ENCODE assay signal across 30 mouse cellular contexts in the genomic region with DNA sequence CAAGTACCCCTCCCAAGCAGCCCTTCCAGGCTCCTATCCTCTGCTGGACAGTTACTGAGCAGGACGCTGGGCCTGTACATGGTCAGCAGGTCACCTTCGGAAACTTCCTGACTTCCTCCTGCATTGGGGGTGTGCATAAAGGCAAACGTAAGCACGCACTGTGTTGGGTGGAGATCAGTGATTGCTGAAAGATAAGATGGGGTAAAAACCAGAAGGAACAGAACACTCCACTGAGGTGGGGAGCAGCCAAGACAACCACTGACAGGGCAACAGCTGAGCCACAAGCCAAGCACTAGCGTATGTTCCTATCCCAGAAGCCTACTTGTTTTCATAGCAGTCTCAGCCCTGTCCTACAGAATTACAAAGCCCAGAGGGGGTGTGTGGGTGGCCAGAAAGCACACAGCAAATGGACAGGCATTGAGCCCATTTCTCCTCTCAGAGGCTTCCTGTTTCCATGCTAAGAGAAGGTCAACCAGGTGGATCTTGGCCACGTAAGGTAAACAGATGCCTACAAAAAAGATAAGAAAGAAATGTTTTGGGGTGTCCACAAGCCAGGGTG. TPM values are rescaled to one million over a fixed set of nuclear protein-coding genes. Genes with fewer than 3 reads are reported as not detected.
DNase-seq lines count a peak whose midpoint lies in the region; ATAC-seq and TF ChIP-seq lines count a peak whose summit lies in the region.
"Had no signal": no experiment of that assay in that cellular context is flagged by ENCODE, and none has a peak within 500 bp of the region (broad histone marks: within the 10 kb centered on the region; RNA-seq: fewer than 3 reads in every experiment).

No protein-coding gene starts in this region.

- H3K9me3 ChIP-seq in MEL (replicated peaks; ENCODE audit: insufficient read depth, low read length): no peaks in the 10 kb centered on the region
- no peaks in the 10 kb centered on the region for H3K9me3 ChIP-seq in liver, postnatal 0 days (ENCODE audit: low read length)
- H3K9me3 ChIP-seq: heart, embryonic 12.5 days; hindbrain, embryonic 12.5 days; limb, embryonic 13.5 days; midbrain, embryonic 15.5 days; neural tube, embryonic 12.5 days had no signal

- no peak for TF ChIP-seq EP300 in MEL (IDR thresholded peaks at IDR 0.05; ENCODE audit: low read depth in 1 of 2, low read length in 2 of 2)
- no peak for TF ChIP-seq EP300 in liver, postnatal 0 days (IDR thresholded peaks at IDR 0.05; ENCODE audit: low read depth)

- H3K4me2 ChIP-seq in liver, postnatal 0 days (ENCODE audit: low read depth, low read length): peak overlapping the region; percentile 20; the same call in 1 of the 2 replicates
- H3K4me2 ChIP-seq: heart, embryonic 12.5 days; hindbrain, embryonic 12.5 days; limb, embryonic 13.5 days; midbrain, embryonic 15.5 days; neural tube, embryonic 12.5 days had no signal

- no peak for TF ChIP-seq POLR2A in MEL (IDR thresholded peaks at IDR 0.05; ENCODE audit: control insufficient read depth in 1 of 2, insufficient read depth in 1 of 2, low read depth in 1 of 2, low read length in 2 of 2, poor library complexity in 1 of 2)

- peak overlapping the region; percentile 46; the same call in 1 of the 2 replicates for H3K27ac ChIP-seq in layer of hippocampus, adult 2 months
- H3K27ac ChIP-seq in MEL (ENCODE audit: control insufficient read depth, low read depth, low read length): no peak overlapping the region
- peak overlapping the region; percentile 41; the same call in 1 of the 2 replicates for H3K27ac ChIP-seq in liver, postnatal 0 days (ENCODE audit: low read depth)
- H3K27ac ChIP-seq: hindbrain, embryonic 12.5 days; limb, embryonic 13.5 days; midbrain, embryonic 15.5 days; neural tube, embryonic 12.5 days had no signal

- 0 out of 2 replicates have a peak overlapping the region, but pooled peaks have one; percentile 9 for H3K9ac ChIP-seq in MEL (ENCODE audit: control insufficient read depth, low read depth, low read length, poor library complexity, severe bottlenecking)
- no peak overlapping the region for H3K9ac ChIP-seq in liver, postnatal 0 days (replicated peaks)
- H3K9ac ChIP-seq: forebrain, postnatal 0 days; heart, embryonic 12.5 days; hindbrain, embryonic 12.5 days; limb, embryonic 13.5 days; midbrain, embryonic 15.5 days; neural tube, embryonic 12.5 days had no signal

- no peak for TF ChIP-seq RAD21 in MEL (IDR thresholded peaks at IDR 0.05; ENCODE audit: low read depth, low read length)

- peaks cover 0 to 6% of the 10 kb centered on the region in 2 experiments; a peak in 2 of 4 replicates for H3K36me3 ChIP-seq in MEL (ENCODE audit: control insufficient read depth in 1 of 2, insufficient read depth in 2 of 2, low read length in 2 of 2)
- H3K36me3 ChIP-seq in liver, postnatal 0 days (replicated peaks; ENCODE audit: insufficient read depth, low read length): no peaks in the 10 kb centered on the region; the same call in 1 of the 2 replicates
- H3K36me3 ChIP-seq: heart, embryonic 12.5 days; hindbrain, embryonic 12.5 days; limb, embryonic 13.5 days; midbrain, embryonic 15.5 days; neural tube, embryonic 12.5 days had no signal

- peaks cover 8 to 23% of the 10 kb centered on the region in 2 experiments for H3K4me1 ChIP-seq in MEL (ENCODE audit: control insufficient read depth in 1 of 2, insufficient read depth in 2 of 2, low read length in 2 of 2)
- peaks cover 37% of the 10 kb centered on the region for H3K4me1 ChIP-seq in liver, postnatal 0 days (ENCODE audit: insufficient read depth)

- WGBS in liver, postnatal 0 days (ENCODE audit: insufficient replicate concordance): 48% methylated on average over 6 of the region's 6 CpGs

- no peak for TF ChIP-seq CTCF in layer of hippocampus, adult 2 months (conservative IDR thresholded peaks at IDR 0.05)
- TF ChIP-seq CTCF in MEL (IDR thresholded peaks at IDR 0.05 in 2 of 3, conservative IDR thresholded peaks at IDR 0.05 in 1 of 3; ENCODE audit: control insufficient read depth in 1 of 3, insufficient read depth in 1 of 3, low read depth in 2 of 3, low read length in 3 of 3, poor library complexity in 1 of 3, severe bottlenecking in 1 of 3): no peak
- TF ChIP-seq CTCF in liver, postnatal 0 days (IDR thresholded peaks at IDR 0.05; ENCODE audit: low read depth): no peak

- no peak overlapping the region for H3K4me3 ChIP-seq in layer of hippocampus, adult 2 months
- no peak overlapping the region for H3K4me3 ChIP-seq in MEL (ENCODE audit: control insufficient read depth in 1 of 2, insufficient read depth in 1 of 2, low read depth in 2 of 2, low read length in 2 of 2)
- H3K4me3 ChIP-seq in liver, postnatal 0 days (ENCODE audit: low read depth, low read length): no peak overlapping the region
- H3K4me3 ChIP-seq: heart, embryonic 12.5 days; hindbrain, embryonic 12.5 days; limb, embryonic 13.5 days; midbrain, embryonic 15.5 days; neural tube, embryonic 12.5 days had no signal

- peak; percentile 5 for DNase-seq in cerebellum, adult 11 months
- no peak for DNase-seq in cerebellum, postnatal 36 days
- DNase-seq in layer of hippocampus, adult 2 months (ENCODE audit: low spot score in 2 of 2): peak in 1 of 2 experiments; percentile 10
- no peak for DNase-seq in layer of hippocampus, postnatal 14 days (ENCODE audit: low spot score in 2 of 2)
- DNase-seq in MEL (ENCODE audit: low read depth, low spot score): peak; percentile 55
- no peak for DNase-seq in liver, postnatal 0 days
- no peak for DNase-seq in lung, postnatal 4 days
- no peak for DNase-seq in Muller cell, postnatal 12 days (ENCODE audit: inconsistent ontology term)
- DNase-seq: adrenal gland, postnatal 36 days; forebrain, postnatal 0 days; gastrocnemius, postnatal 25 days; heart, adult 18-20 months; heart, postnatal 14 days; kidney, postnatal 25 days; lung, adult 2 months; lung, postnatal 14 days; retina, postnatal 1 day; right cerebral cortex, postnatal 25 days; spleen, adult 18-20 months had no signal

- H3K79me2 ChIP-seq in MEL (ENCODE audit: control insufficient read depth, insufficient read depth, low read length, poor library complexity): no peaks in the 10 kb centered on the region

- ATAC-seq in liver, postnatal 0 days: no peak
- ATAC-seq: forebrain, postnatal 0 days; intestine, postnatal 0 days; midbrain, embryonic 15.5 days; Patski had no signal

- no peaks in the 10 kb centered on the region for H3K27me3 ChIP-seq in MEL (ENCODE audit: control insufficient read depth in 1 of 2, insufficient read depth in 2 of 2, low read length in 2 of 2)
- 0 out of 2 replicates have a peak, but pooled peaks cover 4% of the 10 kb centered on the region for H3K27me3 ChIP-seq in liver, postnatal 0 days (ENCODE audit: insufficient read depth, low read length)
- H3K27me3 ChIP-seq: midbrain, embryonic 15.5 days had no signal

TF ChIP-seq in MEL, 35 proteins besides CTCF, POLR2A, EP300 and RAD21:
- TF ChIP-seq SMC3 (IDR thresholded peaks at IDR 0.05; ENCODE audit: low read depth, low read length): no peak
- no peak for TF ChIP-seq NRF1 (IDR thresholded peaks at IDR 0.05; ENCODE audit: insufficient read depth, low read depth, low read length, poor library complexity, severe bottlenecking)
- TF ChIP-seq HCFC1 (IDR thresholded peaks at IDR 0.05; ENCODE audit: low read depth, low read length): no peak
- no peak for TF ChIP-seq POLR2AphosphoS5 (IDR thresholded peaks at IDR 0.05; ENCODE audit: borderline replicate concordance, low read depth, low read length)
- TF ChIP-seq GATA1 (IDR thresholded peaks at IDR 0.05; ENCODE audit: low read depth, low read length): peak; percentile 51; the same call in 1 of the 2 replicates
- peak; percentile 26; the same call in 1 of the 2 replicates for TF ChIP-seq SIN3A (IDR thresholded peaks at IDR 0.05; ENCODE audit: low read length)
- TF ChIP-seq ZC3H11A (IDR thresholded peaks at IDR 0.05; ENCODE audit: low read depth, low read length): no peak
- TF ChIP-seq NELFE (IDR thresholded peaks at IDR 0.05; ENCODE audit: low read depth, low read length): no peak
- no peak for TF ChIP-seq BHLHE40 (IDR thresholded peaks at IDR 0.05; ENCODE audit: borderline replicate concordance, low read depth, low read length)
- no peak for TF ChIP-seq MAFK (IDR thresholded peaks at IDR 0.05; ENCODE audit: borderline replicate concordance, low read depth, low read length)
- 0 out of 2 replicates have a peak, but pooled peaks have one; percentile 13 for TF ChIP-seq ETS1 (IDR thresholded peaks at IDR 0.05; ENCODE audit: low read depth, low read length)
- TF ChIP-seq MEF2A (IDR thresholded peaks at IDR 0.05; ENCODE audit: extremely low read depth, insufficient replicate concordance, low read depth, low read length, poor library complexity, severe bottlenecking): no peak

RNA-seq across cellular contexts. Expression of a gene that starts 12.1 kb away (rescaled TPM):
- total RNA-seq in layer of hippocampus, adult 2 months (2021): not detected
- not detected for total RNA-seq in layer of hippocampus, postnatal 14 days (2021)
- not detected in 2 replicates for total RNA-seq in MEL (2012; rRNA removed)
- not detected for polyA plus RNA-seq in MEL (2012; ENCODE audit: insufficient read depth in 1 of 2, insufficient read length in 2 of 2, low read depth in 1 of 2, low replicate concordance in 2 of 2, missing spikeins in 1 of 2)
- 56.1 and 57.0 TPM in 2 replicates for polyA plus RNA-seq in liver, postnatal 0 days (2015; fragmentation: Nextera tagmentation; extraction: Ambion mirVana)
- total RNA-seq: adrenal gland, adult 18-20 months; adrenal gland, postnatal 36 days; forebrain, postnatal 0 days; gastrocnemius, postnatal 25 days; heart, adult 18-20 months; heart, postnatal 14 days; left cerebral cortex, adult 18-20 months; left cerebral cortex, postnatal 25 days had no signal
- polyA plus RNA-seq: forebrain, postnatal 0 days; intestine, postnatal 0 days; kidney, embryonic 14.5 days; limb, embryonic 13.5 days; midbrain, embryonic 15.5 days; Patski had no signal

Comparison
In these comparisons a context has a peak if more than half of its experiments do, and no peak if none do; other contexts are left out.
1. DNase-seq: peak in cerebellum, adult 11 months (single experiment) and MEL (single experiment); none in cerebellum, postnatal 36 days (0 of 2), layer of hippocampus, postnatal 14 days (0 of 2), liver, postnatal 0 days (single experiment), lung, postnatal 4 days (0 of 2) and Muller cell, postnatal 12 days (single experiment).